Mouse (Mus musculus): ENCODE measurements at regions not wholly inside any gene's neighbourhood (a gene's known extent, or its start where the extent isn't known, plus 50 kb on each side); places are given as distances from the start of the nearest gene placed in this dataset.
"Not testable (repeated sequence)": the region's sequence is repeated elsewhere in the genome, so short reads cannot be mapped to it uniquely, and the experiment has no call there.

DNA sequence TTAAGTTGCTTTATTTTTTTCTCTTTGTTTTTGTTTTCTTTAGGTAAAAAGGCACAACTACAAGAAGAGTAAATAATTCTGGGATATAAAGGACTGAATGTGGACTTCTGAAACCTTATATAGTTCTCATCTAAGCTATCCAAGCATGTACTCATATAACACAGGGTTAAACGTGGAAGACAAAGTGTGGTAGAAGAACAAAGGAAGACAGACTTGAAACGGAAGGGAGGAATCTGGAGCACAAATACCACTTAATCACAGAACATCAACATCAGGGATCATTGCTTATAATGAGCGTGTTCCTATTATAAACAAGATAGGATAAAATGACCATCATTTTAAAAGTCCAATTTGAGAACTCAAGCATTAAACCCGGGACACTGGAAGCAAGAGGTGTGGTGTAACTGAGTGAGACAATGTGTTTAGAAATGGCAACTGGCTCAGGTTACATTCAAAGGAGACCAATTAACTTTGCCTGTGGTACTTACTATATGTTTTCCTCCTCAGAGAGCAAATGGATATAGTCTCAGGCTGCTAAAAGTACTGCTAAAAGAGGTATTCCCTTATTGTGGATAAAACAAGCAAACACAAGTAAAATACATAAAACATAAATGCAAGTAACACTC lies 96.1 kb upstream of the Hdgfl1 start:
- Histone ChIP-seq H3K4me3 (no peak overlapping the region), H3K4me2 (replicated peaks) (no peak overlapping the region), H3K27ac (replicated peaks) (no peak overlapping the region), H3K36me3 (no peaks in the 10 kb centered on the region), H3K9ac (replicated peaks) (no peak overlapping the region), H3K27me3 (no peaks in the 10 kb centered on the region), H3K4me1 (no peaks in the 10 kb centered on the region), H3K9me3 (no peaks in the 10 kb centered on the region)
- no peak for ATAC-seq (ENCODE audit: low FRiP score, low read depth)
- WGBS = 63% methylated on average over 4 of the region's 4 CpGs

- Histone ChIP-seq H3K27ac (replicated peaks) (no peak overlapping the region), H3K4me2 (replicated peaks) (no peak overlapping the region), H3K9ac (replicated peaks) (no peak overlapping the region), H3K9me3 (no peaks in the 10 kb centered on the region), H3K36me3 (no peaks in the 10 kb centered on the region), H3K27me3 (no peaks in the 10 kb centered on the region), H3K4me1 (no peaks in the 10 kb centered on the region), H3K4me3 (no peak overlapping the region)
- no peak for ATAC-seq (ENCODE audit: low FRiP score, low read depth)
- WGBS = 78% methylated on average over 3 of the region's 3 CpGs
Observed at GRCm38 (mm10) chr13:26867794-26868193, 97.8 kb upstream of the Hdgfl1 start.

GRCm38 (mm10) chr13:26916477-26916876 lies 140.9 kb upstream of the Prl start:
- Histone ChIP-seq H3K4me2 (replicated peaks) (no peak overlapping the region), H3K4me3 (no peak overlapping the region), H3K9ac (replicated peaks) (no peak overlapping the region), H3K27me3 (no peaks in the 10 kb centered on the region), H3K4me1 (no peaks in the 10 kb centered on the region), H3K9me3 (no peaks in the 10 kb centered on the region), H3K27ac (replicated peaks) (no peak overlapping the region), H3K36me3 (no peaks in the 10 kb centered on the region)
- 77% methylated on average over 7 of the region's 7 CpGs for WGBS
- ATAC-seq (ENCODE audit: low FRiP score, low read depth) = no peak

GRCm38 (mm10) chr13:26932695-26933438 lies 124.5 kb upstream of the Prl start:
- Histone ChIP-seq H3K4me3 (no peak overlapping the region), H3K4me1 (peaks cover 13% of the 10 kb centered on the region), H3K4me2 (replicated peaks) (no peak overlapping the region), H3K36me3 (no peaks in the 10 kb centered on the region), H3K27ac (replicated peaks) (peak overlapping the region; percentile 76), H3K9ac (replicated peaks) (no peak overlapping the region), H3K9me3 (no peaks in the 10 kb centered on the region), H3K27me3 (no peaks in the 10 kb centered on the region)
- peak; percentile 95 for ATAC-seq (ENCODE audit: low FRiP score, low read depth)
- 4% methylated on average over 4 of the region's 4 CpGs for WGBS

DNA sequence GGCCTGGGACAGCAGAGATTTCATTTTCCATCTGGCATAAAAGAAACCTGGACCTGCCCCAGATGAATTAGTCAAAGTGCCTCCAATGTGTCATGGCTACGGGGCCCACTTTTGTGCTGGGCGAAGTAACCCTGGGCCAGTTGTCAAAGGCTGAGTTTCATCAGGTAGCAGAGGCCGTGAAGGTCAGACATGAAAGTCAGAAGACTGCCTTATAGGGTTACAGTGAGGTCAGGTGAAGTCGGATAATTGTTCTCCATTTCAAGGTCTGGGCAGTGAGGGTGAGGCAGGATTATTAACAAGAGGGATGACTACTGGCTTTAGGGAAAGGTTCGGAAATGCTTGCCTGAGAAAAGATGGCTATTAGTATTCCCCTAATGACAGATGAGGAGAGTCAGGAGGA lies 123.5 kb upstream of the Prl start:
- 27% methylated on average over 5 of the region's 5 CpGs for WGBS
- Histone ChIP-seq H3K36me3 (no peaks in the 10 kb centered on the region), H3K4me2 (replicated peaks) (no peak overlapping the region), H3K4me3 (no peak overlapping the region), H3K4me1 (peaks cover 13% of the 10 kb centered on the region), H3K27me3 (no peaks in the 10 kb centered on the region), H3K27ac (replicated peaks) (peak overlapping the region; percentile 65), H3K9ac (replicated peaks) (no peak overlapping the region), H3K9me3 (no peaks in the 10 kb centered on the region)
- no peak for ATAC-seq (ENCODE audit: low FRiP score, low read depth)

DNA sequence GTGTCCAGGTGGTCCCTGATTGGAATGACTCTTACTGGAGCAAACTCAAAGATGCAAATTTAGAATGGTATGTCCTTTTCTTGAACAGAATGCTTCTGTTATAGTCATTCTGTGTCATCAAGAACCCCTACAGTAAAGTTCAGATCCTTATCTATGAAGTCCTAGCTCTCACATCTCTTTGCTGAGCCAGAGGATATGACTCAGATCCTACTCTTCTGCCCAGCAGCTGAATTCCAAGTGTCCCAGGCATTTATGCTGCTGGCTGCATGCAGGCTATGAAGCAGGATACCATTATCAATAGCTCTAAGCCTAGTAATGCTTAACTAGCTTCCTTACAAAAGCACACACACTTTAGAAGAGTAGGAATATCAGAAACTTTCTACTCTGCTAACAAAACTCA lies 116.9 kb upstream of the Prl start:
- H3K36me3 ChIP-seq = no peaks in the 10 kb centered on the region
- no peak overlapping the region for H3K4me3 ChIP-seq
- H3K9ac ChIP-seq (replicated peaks) = no peak overlapping the region
- ATAC-seq (ENCODE audit: low FRiP score, low read depth) = no peak
- H3K4me2 ChIP-seq (replicated peaks) = no peak overlapping the region
- H3K4me1 ChIP-seq = no peaks in the 10 kb centered on the region
- H3K9me3 ChIP-seq = no peaks in the 10 kb centered on the region
- no peak overlapping the region for H3K27ac ChIP-seq (replicated peaks)
- no peaks in the 10 kb centered on the region for H3K27me3 ChIP-seq

DNA sequence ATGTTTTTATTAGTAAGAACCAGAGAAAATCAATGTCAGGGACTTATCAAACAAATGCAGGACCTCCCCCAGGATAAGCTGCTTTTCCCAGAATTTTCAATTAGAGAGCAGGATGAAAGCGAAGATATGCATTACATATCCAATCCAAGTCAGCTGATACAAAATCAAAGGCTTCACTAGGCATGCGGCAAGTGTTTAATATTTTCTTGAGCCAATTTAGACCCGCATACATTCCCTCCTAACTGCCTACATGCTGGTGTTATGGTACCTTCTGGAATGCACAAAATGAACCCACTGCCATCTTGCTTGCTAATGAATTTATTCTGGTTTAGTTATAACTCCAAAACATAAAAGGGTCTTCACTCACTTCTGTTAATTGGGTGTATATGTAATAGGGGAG lies 112.9 kb upstream of the Prl start:
- no peaks in the 10 kb centered on the region for H3K27me3 ChIP-seq
- H3K9me3 ChIP-seq = no peaks in the 10 kb centered on the region
- H3K4me2 ChIP-seq (replicated peaks) = no peak overlapping the region
- H3K9ac ChIP-seq (replicated peaks) = no peak overlapping the region
- ATAC-seq (ENCODE audit: low FRiP score, low read depth) = no peak
- H3K4me1 ChIP-seq = no peaks in the 10 kb centered on the region
- WGBS = 73% methylated on average over 3 of the region's 3 CpGs
- H3K4me3 ChIP-seq = no peak overlapping the region
- no peak overlapping the region for H3K27ac ChIP-seq (replicated peaks)
- no peaks in the 10 kb centered on the region for H3K36me3 ChIP-seq

- H3K27me3 ChIP-seq = no peaks in the 10 kb centered on the region
- no peaks in the 10 kb centered on the region for H3K4me1 ChIP-seq
- WGBS = 89% methylated on average over 2 of the region's 2 CpGs
- no peak overlapping the region for H3K4me3 ChIP-seq
- H3K9me3 ChIP-seq = no peaks in the 10 kb centered on the region
- no peak for ATAC-seq (ENCODE audit: low FRiP score, low read depth)
- H3K9ac ChIP-seq (replicated peaks) = no peak overlapping the region
- no peaks in the 10 kb centered on the region for H3K36me3 ChIP-seq
- H3K27ac ChIP-seq (replicated peaks) = no peak overlapping the region
- H3K4me2 ChIP-seq (replicated peaks) = no peak overlapping the region
Observed at GRCm38 (mm10) chr13:26951461-26951860, 105.9 kb upstream of the Prl start.

GRCm38 (mm10) chr13:26953834-26954233 lies 103.5 kb upstream of the Prl start:
- Histone ChIP-seq H3K27me3 (no peaks in the 10 kb centered on the region), H3K36me3 (no peaks in the 10 kb centered on the region), H3K4me3 (no peak overlapping the region), H3K9ac (replicated peaks) (no peak overlapping the region), H3K9me3 (no peaks in the 10 kb centered on the region), H3K27ac (replicated peaks) (no peak overlapping the region), H3K4me2 (replicated peaks) (no peak overlapping the region), H3K4me1 (no peaks in the 10 kb centered on the region)
- WGBS = 92% methylated on average over 2 of the region's 2 CpGs
- ATAC-seq (ENCODE audit: low FRiP score, low read depth) = no peak

DNA sequence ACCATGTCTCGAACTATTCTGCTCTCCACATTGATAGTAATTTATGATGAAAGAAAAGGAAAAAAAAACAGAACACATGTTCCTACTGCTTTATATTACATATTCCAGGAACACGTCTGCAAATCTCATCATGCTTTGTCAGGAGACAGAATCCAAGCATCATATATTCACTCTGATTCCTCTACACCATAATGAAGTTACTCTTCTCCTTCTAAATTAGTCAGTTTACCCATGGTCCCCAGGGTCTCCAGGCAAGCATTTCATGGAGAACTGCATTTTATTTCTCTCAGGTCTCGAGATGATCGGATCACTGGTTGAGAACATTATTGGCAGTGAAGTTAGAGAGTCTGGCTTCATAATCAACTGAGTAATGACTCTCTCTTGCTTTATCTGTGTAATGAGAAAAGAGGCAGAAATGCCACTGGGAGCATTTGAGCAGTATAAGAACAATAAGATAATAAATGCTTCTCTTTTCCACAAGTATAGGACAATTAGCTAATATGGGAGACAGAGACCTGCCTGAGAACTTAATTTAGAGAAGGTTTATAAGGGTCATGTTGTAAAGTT lies 97.8 kb upstream of the Prl start:
- H3K4me1 ChIP-seq = no peaks in the 10 kb centered on the region

DNA sequence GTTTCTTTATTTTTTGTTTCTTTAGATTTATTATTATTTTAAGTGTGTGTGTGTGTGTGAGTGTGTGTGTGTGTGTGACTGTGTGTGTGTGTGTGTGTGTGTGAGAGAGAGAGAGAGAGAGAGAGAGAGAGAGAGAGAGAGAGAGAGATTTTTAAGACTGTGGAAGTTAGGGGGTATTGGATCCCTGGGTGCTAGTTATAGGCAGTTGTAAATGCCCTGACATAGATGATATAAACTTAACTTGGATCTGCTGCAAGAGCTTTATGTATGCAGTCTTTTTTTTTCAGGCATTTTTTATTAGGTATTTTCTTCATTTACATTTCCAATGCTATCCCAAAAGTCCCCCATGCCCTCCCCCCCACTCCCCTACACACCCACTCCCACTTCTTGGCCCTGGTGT lies 96.8 kb upstream of the Prl start:
- not testable (repeated sequence) for H3K4me3 ChIP-seq; H3K4me1 ChIP-seq; H3K36me3 ChIP-seq; ATAC-seq (ENCODE audit: low FRiP score, low read depth); H3K27me3 ChIP-seq; H3K9ac ChIP-seq (replicated peaks); H3K9me3 ChIP-seq; H3K4me2 ChIP-seq (replicated peaks); H3K27ac ChIP-seq (replicated peaks)

More for the DNA sequence above, 97.8 kb upstream of the Prl start:
- Histone ChIP-seq H3K27me3 (no peaks in the 10 kb centered on the region), H3K4me3 (no peak overlapping the region), H3K9me3 (no peaks in the 10 kb centered on the region), H3K4me2 (replicated peaks) (no peak overlapping the region), H3K9ac (replicated peaks) (no peak overlapping the region), H3K27ac (replicated peaks) (no peak overlapping the region), H3K36me3 (no peaks in the 10 kb centered on the region)
- no peak for ATAC-seq (ENCODE audit: low FRiP score, low read depth)
- WGBS = 81% methylated on average over 4 of the region's 4 CpGs

DNA sequence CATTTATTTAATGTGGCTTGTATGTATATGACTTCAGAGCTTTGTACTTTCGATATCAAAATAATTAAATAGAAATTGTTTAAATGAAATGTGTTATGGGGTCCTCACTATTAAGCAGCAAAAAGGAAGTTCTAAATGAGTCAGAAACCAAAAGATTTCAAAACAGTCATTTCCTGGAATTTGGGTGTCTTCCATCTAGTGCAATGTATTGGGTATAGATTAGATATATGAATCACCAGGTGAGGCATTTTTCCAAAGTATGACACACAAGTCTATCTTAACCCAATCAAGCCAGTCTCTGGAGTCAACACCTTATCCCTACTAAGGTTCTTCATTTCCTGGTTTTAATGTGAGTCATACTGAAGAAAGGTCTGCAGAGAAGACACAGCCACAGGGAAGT lies 81.3 kb upstream of the Prl start:
- Histone ChIP-seq H3K36me3 (no peaks in the 10 kb centered on the region), H3K4me2 (replicated peaks) (no peak overlapping the region), H3K27ac (replicated peaks) (no peak overlapping the region), H3K9ac (replicated peaks) (no peak overlapping the region), H3K27me3 (no peaks in the 10 kb centered on the region), H3K9me3 (no peaks in the 10 kb centered on the region), H3K4me3 (no peak overlapping the region), H3K4me1 (no peaks in the 10 kb centered on the region)
- ATAC-seq (ENCODE audit: low FRiP score, low read depth) = no peak
- WGBS = 96% methylated on average over 1 of the region's 1 CpGs

All from midbrain, embryonic 12.5 days (tissue).